Mouse (Mus musculus) lung, adult 2 months (tissue): ENCODE measurements at regions not wholly inside any gene's neighbourhood (a gene's known extent, or its start where the extent isn't known, plus 50 kb on each side); places are given as distances from the start of the nearest gene placed in this dataset.

ENCODE experiments used
- CTCF ChIP-seq: fragments of 200-500 bp; IDR thresholded peaks from 2 replicates; pipeline ENCODE4 v1.5.1; 2011; ENCODE audit warnings: mild to moderate bottlenecking, low read length, control low read depth; ENCODE audit not compliant: insufficient read depth
- POLR2A ChIP-seq: fragments of 200-500 bp; IDR thresholded peaks from 2 replicates; pipeline ENCODE4 v1.6.1; 2011; ENCODE audit warnings: low read depth, mild to moderate bottlenecking, control low read depth, low read length, borderline replicate concordance; ENCODE audit errors: extremely low read depth

DNA sequence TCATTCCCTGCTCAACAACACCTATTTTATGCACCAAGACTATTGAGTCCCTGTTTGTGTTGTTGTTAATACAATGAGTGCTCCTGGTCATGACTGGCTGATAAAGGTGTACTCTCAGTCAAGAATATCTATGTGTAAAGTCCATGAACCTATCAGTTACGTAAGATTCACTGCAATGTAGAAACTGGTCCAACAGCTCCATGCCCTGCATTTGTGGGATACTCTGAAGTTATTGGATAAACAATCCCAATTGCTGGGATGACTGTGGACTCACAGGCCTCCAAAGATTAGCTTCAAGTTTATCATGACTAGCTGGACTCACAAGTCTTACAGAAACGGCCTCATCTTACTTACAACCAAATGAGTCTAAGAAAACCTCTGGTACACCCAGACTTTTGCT is 82.8 kb upstream of the Elmo1 start:
- TF ChIP-seq POLR2A = no peak
- no peak for TF ChIP-seq CTCF
